In the genomic region with DNA sequence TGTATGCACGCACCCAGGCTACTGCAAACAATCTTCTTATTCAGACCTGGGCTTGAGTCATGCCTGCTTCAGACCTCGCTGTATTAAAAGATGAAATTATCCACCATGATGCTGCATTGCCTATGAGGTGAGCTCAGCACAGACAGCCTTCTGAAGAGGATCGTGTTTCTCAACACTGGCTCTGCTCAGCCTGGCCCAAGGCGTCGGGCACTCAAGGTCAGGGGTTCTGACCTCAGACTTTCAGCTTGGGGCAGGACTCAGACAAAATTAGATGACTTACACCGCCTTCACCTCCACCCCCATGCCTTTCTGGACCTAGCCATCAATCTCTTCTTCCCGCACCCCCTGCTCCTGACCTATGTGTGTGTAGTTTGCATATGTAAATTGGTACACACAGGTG, we compare ENCODE assay signal across 20 mouse cellular contexts. TPM values are rescaled to one million over a fixed set of nuclear protein-coding genes. Genes with fewer than 3 reads are reported as not detected.
DNase-seq lines count a peak whose midpoint lies in the region; ATAC-seq lines count a peak whose summit lies in the region.
"Had no signal": no experiment of that assay in that cellular context is flagged by ENCODE, and none has a peak within 500 bp of the region (broad histone marks: within the 10 kb centered on the region; RNA-seq: fewer than 3 reads in every experiment).

No protein-coding gene starts in this region.

- peak overlapping the region; percentile 85; the same call in 1 of the 2 replicates for H3K4me2 ChIP-seq in forebrain, embryonic 15.5 days (replicated peaks)
- no peak overlapping the region for H3K4me2 ChIP-seq in forebrain, embryonic 11.5 days (ENCODE audit: low read depth, low read length, severe bottlenecking)
- H3K4me2 ChIP-seq in neural tube, embryonic 12.5 days (replicated peaks), result peak overlapping the region; percentile 25; the same call in 1 of the 2 replicates
- H3K4me2 ChIP-seq in midbrain, embryonic 15.5 days, result peak overlapping the region; percentile 81
- H3K4me2 ChIP-seq: heart, embryonic 12.5 days; intestine, embryonic 15.5 days; liver, embryonic 12.5 days; lung, embryonic 14.5 days had no signal

- H3K4me3 ChIP-seq in forebrain, embryonic 15.5 days, result no peak overlapping the region
- H3K4me3 ChIP-seq in forebrain, embryonic 11.5 days (ENCODE audit: low read depth, low read length), result no peak overlapping the region
- no peak overlapping the region for H3K4me3 ChIP-seq in neural tube, embryonic 12.5 days
- peak overlapping the region; percentile 74; the same call in 1 of the 2 replicates for H3K4me3 ChIP-seq in midbrain, embryonic 15.5 days
- H3K4me3 ChIP-seq: heart, embryonic 12.5 days; intestine, embryonic 15.5 days; left cerebral cortex, adult 2 months; liver, embryonic 12.5 days had no signal

- no peaks in the 10 kb centered on the region for H3K9me3 ChIP-seq in forebrain, embryonic 15.5 days
- no peaks in the 10 kb centered on the region for H3K9me3 ChIP-seq in forebrain, embryonic 11.5 days (ENCODE audit: control insufficient read depth, low read length)
- no peaks in the 10 kb centered on the region for H3K9me3 ChIP-seq in neural tube, embryonic 12.5 days
- no peaks in the 10 kb centered on the region for H3K9me3 ChIP-seq in midbrain, embryonic 15.5 days
- H3K9me3 ChIP-seq: heart, embryonic 12.5 days; intestine, embryonic 15.5 days; liver, embryonic 12.5 days had no signal

- H3K27me3 ChIP-seq in forebrain, embryonic 15.5 days, result no peaks in the 10 kb centered on the region
- no peaks in the 10 kb centered on the region for H3K27me3 ChIP-seq in forebrain, embryonic 11.5 days (ENCODE audit: control insufficient read depth, insufficient read depth, low read length)
- H3K27me3 ChIP-seq in neural tube, embryonic 12.5 days (replicated peaks), result no peaks in the 10 kb centered on the region
- H3K27me3 ChIP-seq in midbrain, embryonic 15.5 days (replicated peaks), result no peaks in the 10 kb centered on the region
- H3K27me3 ChIP-seq: intestine, embryonic 15.5 days had no signal

- DNase-seq in forebrain, embryonic 11.5 days (ENCODE audit: low spot score), result no peak
- DNase-seq in neural tube, embryonic 10.5 days (ENCODE audit: extremely low spot score, low spot score), result no peak
- no peak for DNase-seq in layer of hippocampus, postnatal 14 days (ENCODE audit: low spot score in 2 of 2)
- DNase-seq in urinary bladder, postnatal 4 days (ENCODE audit: low spot score in 2 of 2), result no peak
- DNase-seq: adrenal gland, postnatal 10 days; B cell, adult 2 months; cerebellum, adult 9-10 months; lung, embryonic 14.5 days; lung, postnatal 4 days; right cerebral cortex, adult 18-20 months; spleen, adult 18-20 months; thymus, adult 18-20 months had no signal

- peaks cover 48% of the 10 kb centered on the region for H3K4me1 ChIP-seq in forebrain, embryonic 15.5 days
- peaks cover 11% of the 10 kb centered on the region; the same call in 1 of the 2 replicates for H3K4me1 ChIP-seq in forebrain, embryonic 11.5 days (replicated peaks; ENCODE audit: control insufficient read depth, insufficient read depth, low read length)
- H3K4me1 ChIP-seq in neural tube, embryonic 12.5 days, result peaks cover 13% of the 10 kb centered on the region
- peaks cover 64% of the 10 kb centered on the region for H3K4me1 ChIP-seq in midbrain, embryonic 15.5 days

- no peak overlapping the region for H3K27ac ChIP-seq in forebrain, embryonic 15.5 days (replicated peaks)
- H3K27ac ChIP-seq in forebrain, embryonic 11.5 days (ENCODE audit: low read depth, low read length), result no peak overlapping the region
- no peak overlapping the region for H3K27ac ChIP-seq in neural tube, embryonic 12.5 days
- H3K27ac ChIP-seq in midbrain, embryonic 15.5 days, result peak overlapping the region; percentile 48; the same call in 1 of the 2 replicates
- H3K27ac ChIP-seq: intestine, embryonic 15.5 days; left cerebral cortex, adult 2 months; liver, embryonic 12.5 days had no signal

- H3K9ac ChIP-seq in forebrain, embryonic 15.5 days (replicated peaks), result no peak overlapping the region
- no peak overlapping the region for H3K9ac ChIP-seq in forebrain, embryonic 11.5 days (ENCODE audit: low read length)
- no peak overlapping the region for H3K9ac ChIP-seq in neural tube, embryonic 12.5 days
- 0 out of 2 replicates have a peak overlapping the region, but pooled peaks have one; percentile 6 for H3K9ac ChIP-seq in midbrain, embryonic 15.5 days
- H3K9ac ChIP-seq: heart, embryonic 12.5 days; intestine, embryonic 15.5 days; liver, embryonic 12.5 days; lung, embryonic 14.5 days had no signal

- 82% methylated on average over 7 of the region's 7 CpGs for WGBS in forebrain, embryonic 15.5 days
- 76% methylated on average over 7 of the region's 7 CpGs for WGBS in forebrain, embryonic 11.5 days
- 71% methylated on average over 7 of the region's 7 CpGs for WGBS in neural tube, embryonic 12.5 days
- WGBS in midbrain, embryonic 15.5 days, result 67% methylated on average over 7 of the region's 7 CpGs

- H3K36me3 ChIP-seq in forebrain, embryonic 15.5 days, result no peaks in the 10 kb centered on the region
- H3K36me3 ChIP-seq in forebrain, embryonic 11.5 days (ENCODE audit: control insufficient read depth, insufficient read depth, low read length), result no peaks in the 10 kb centered on the region
- H3K36me3 ChIP-seq in neural tube, embryonic 12.5 days, result no peaks in the 10 kb centered on the region
- no peaks in the 10 kb centered on the region for H3K36me3 ChIP-seq in midbrain, embryonic 15.5 days (replicated peaks)
- H3K36me3 ChIP-seq: heart, embryonic 12.5 days; intestine, embryonic 15.5 days; liver, embryonic 12.5 days had no signal

- no peak for ATAC-seq in forebrain, embryonic 15.5 days (replicated peaks)
- ATAC-seq in forebrain, embryonic 11.5 days (replicated peaks; ENCODE audit: low FRiP score), result no peak
- no peak for ATAC-seq in neural tube, embryonic 12.5 days (ENCODE audit: low FRiP score, low read depth)
- ATAC-seq in midbrain, embryonic 15.5 days (replicated peaks), result no peak
- no peak for ATAC-seq in cerebellum, adult (ENCODE audit: insufficient number of reproducible peaks, low FRiP score, low TSS enrichment)
- ATAC-seq: intestine, embryonic 15.5 days; liver, embryonic 12.5 days had no signal

RNA-seq across cellular contexts. Expression of gene Tnik, which starts 4.2 kb away (rescaled TPM):
- polyA plus RNA-seq in forebrain, embryonic 15.5 days (2015; fragmentation: Nextera tagmentation; extraction: Ambion mirVana), result 91.9 and 97.8 TPM in 2 replicates
- polyA plus RNA-seq in forebrain, embryonic 11.5 days (2014; fragmentation: Nextera tagmentation; extraction: Ambion mirVana), result 21.7 and 26.2 TPM in 2 replicates
- 46.0 and 50.6 TPM in 2 replicates for polyA plus RNA-seq in neural tube, embryonic 12.5 days (2016; fragmentation: Nextera tagmentation; extraction: Ambion mirVana)
- 74.3 and 88.8 TPM in 2 replicates for polyA plus RNA-seq in midbrain, embryonic 15.5 days (2015; fragmentation: Nextera tagmentation; extraction: Ambion mirVana)
- 100 to 1,000 TPM; 194 to 236 TPM for total RNA-seq in layer of hippocampus, postnatal 14 days (2021)
